Mouse (Mus musculus): ENCODE data around the gene Kdm1b.

- no peak for TF ChIP-seq CTCF (conservative IDR thresholded peaks at IDR 0.05; ENCODE audit: insufficient read depth, insufficient read length, low read depth, low read length)
- no peak for TF ChIP-seq POLR2A (IDR thresholded peaks at IDR 0.05; ENCODE audit: low read depth, low read length)
Observed at GRCm38 (mm10) chr13:47056781-47057180, 13.5 kb downstream of the Kdm1b start.
